Mouse (Mus musculus) embryonic facial prominence, embryonic 12.5 days (tissue): ENCODE measurements around the gene Ceacam18. TPM values are rescaled to one million over a fixed set of nuclear protein-coding genes. Genes with fewer than 3 reads are reported as not detected.
"Not testable (repeated sequence)": the region's sequence is repeated elsewhere in the genome, so short reads cannot be mapped to it uniquely, and the experiment has no call there.

Experiments used
- ATAC-seq: fragments of 200-750 bp; cut with Nextera tagmentation; 2 replicates; pipeline ENCODE4 v1.8.0; 2017; ENCODE audit not compliant: insufficient number of reproducible peaks, insufficient read depth, low FRiP score, low TSS enrichment
- H3K27ac ChIP-seq: fragments of 300-500 bp; sonication (generic); 2 replicates; pipeline ENCODE4 v1.5.1; 2016; ENCODE audit warnings: mild to moderate bottlenecking
- H3K27me3 ChIP-seq: fragments of 300-500 bp; sonication (generic); 2 replicates; pipeline ENCODE4 v1.6.1; 2016; ENCODE audit warnings: mild to moderate bottlenecking, moderate library complexity
- H3K36me3 ChIP-seq: fragments of 300-500 bp; sonication (generic); 2 replicates; pipeline ENCODE4 v1.6.1; 2016; ENCODE audit warnings: mild to moderate bottlenecking
- H3K4me1 ChIP-seq: fragments of 300-500 bp; sonication (generic); 2 replicates; pipeline ENCODE4 v1.6.1; 2016
- H3K4me2 ChIP-seq: fragments of 300-500 bp; sonication (generic); replicated peaks from 2 replicates; pipeline ENCODE4 v1.6.1; 2016; ENCODE audit warnings: mild to moderate bottlenecking, moderate library complexity
- H3K4me3 ChIP-seq: fragments of 300-500 bp; sonication (generic); 2 replicates; pipeline ENCODE4 v1.5.1; 2016; ENCODE audit warnings: mild to moderate bottlenecking
- H3K9ac ChIP-seq: fragments of 300-500 bp; sonication (generic); 2 replicates; pipeline ENCODE4 v1.6.1; 2016; ENCODE audit warnings: mild to moderate bottlenecking, moderate library complexity
- H3K9me3 ChIP-seq: fragments of 300-500 bp; sonication (generic); 2 replicates; pipeline ENCODE4 v1.6.1; 2016; ENCODE audit warnings: mild to moderate bottlenecking, moderate library complexity
- WGBS: fragments of 180-500 bp; shearing (Covaris S2); methylation state at CpG from one replicate; pipeline ENCODE4 v1.1.7; 2016; 5-methylcytosine and 5-hydroxymethylcytosine counted together
- polyA plus RNA-seq: library from polyadenylated mRNA; unstranded; fragments of >200 nt; fragmentation: Nextera tagmentation; extraction: Ambion mirVana; gene quantifications from 2 replicates; pipeline ENCODE4 v1.2.1, GENCODE M21; 2016

Gene Ceacam18
- polyA plus RNA-seq, 1 experiment from 2014 or later = not detected

DNA sequence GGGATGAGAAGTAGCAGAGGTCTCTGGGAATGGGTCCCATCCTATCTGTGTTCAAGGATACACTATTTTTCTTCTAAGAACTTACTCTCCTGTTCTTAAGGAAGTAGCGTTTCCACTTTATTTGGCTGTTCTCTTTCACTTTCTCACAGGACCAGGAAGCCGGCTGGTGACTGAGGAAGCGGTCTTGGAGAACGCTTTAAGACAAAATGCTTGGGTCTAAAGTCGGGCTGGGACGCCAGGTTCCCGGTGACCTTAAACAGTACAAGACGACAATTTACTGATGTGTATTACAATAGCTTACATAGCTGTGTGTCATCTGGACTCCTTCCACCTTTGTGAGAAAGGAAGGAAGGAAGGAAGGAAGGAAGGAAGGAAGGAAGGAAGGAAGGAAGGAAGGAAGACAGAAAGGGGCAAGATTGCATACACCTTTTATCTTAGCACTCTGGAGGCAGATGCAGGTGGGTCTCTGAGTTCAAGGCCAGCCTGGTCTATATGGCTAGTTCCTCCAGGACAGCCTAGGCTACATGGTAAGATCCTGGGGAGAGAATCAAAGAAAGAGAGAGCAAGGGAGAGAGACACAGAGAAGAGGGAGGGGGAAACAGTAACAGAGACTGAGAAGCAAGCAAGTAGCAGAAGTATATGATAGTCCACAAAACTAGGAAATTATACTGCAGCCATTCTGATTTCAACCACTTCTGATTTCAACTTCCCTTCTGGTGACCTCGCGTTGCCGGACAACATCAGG, 36.7 kb downstream of the Ceacam18 start:
- WGBS = 69% methylated on average over 11 of the region's 11 CpGs
- Histone ChIP-seq H3K9me3 (no peaks in the 10 kb centered on the region), H3K9ac (no peak overlapping the region; the same call in 1 of the 2 replicates), H3K27ac (no peak overlapping the region), H3K4me3 (peak overlapping the region; percentile 60), H3K4me2 (peak overlapping the region; percentile 67), H3K4me1 (peaks cover 6% of the 10 kb centered on the region; the same call in 1 of the 2 replicates), H3K36me3 (peaks cover 14% of the 10 kb centered on the region), H3K27me3 (no peaks in the 10 kb centered on the region)
- ATAC-seq = peak; percentile 12; the same call in 1 of the 2 replicates

DNA sequence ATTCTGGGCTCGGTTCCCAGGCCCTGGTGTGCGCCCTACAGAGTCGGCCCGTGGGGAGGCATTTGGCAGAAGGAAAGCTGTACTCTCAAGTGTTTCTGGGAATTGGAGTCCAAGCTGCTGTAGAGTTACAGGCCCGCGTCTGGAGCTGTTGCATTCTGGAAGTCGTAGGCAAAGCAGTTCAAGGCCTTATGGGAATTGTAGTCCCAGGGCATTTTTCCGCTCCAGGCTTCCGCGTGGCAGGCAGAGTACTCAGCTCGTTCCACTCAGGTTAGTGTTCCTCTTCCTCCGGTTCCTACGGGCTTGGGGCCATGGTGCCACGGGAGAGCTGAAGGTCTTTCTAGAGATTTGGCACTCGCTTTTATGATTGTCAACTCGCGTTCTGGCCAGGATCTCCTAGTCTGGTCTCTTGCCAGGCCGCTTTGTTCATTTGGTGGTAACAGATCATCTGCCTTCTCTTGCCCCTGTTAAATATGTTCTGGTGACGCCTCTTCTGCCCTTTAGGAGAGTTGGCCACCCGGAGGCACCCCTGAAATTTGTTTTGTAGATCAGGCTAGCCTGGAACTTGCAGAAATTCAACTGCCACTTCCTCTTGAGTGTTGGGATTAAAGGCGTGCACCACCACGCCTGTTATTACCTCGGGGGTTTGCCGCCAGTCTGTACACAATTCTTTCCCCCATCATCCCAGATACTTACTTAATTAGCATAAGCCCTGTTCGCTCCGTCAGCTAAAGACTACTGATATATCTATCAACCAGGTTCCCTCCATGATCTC, 37.5 kb downstream of the Ceacam18 start, which contains the start of gene Ctu1:
Ctu1 (plus strand) TSS at position 208 of the 772 bp plus-strand sequence.
- Histone ChIP-seq H3K9me3 (no peaks in the 10 kb centered on the region; the same call in 1 of the 2 replicates), H3K27ac (0 out of 2 replicates have a peak within 1 kb of the TSS, but pooled peaks have one; percentile 9), H3K4me2 (peak within 1 kb of the TSS; percentile 67), H3K36me3 (peaks cover 22% of the 10 kb centered on the region), H3K27me3 (no peaks in the 10 kb centered on the region), H3K4me3 (peak within 1 kb of the TSS; percentile 60), H3K9ac (peak within 1 kb of the TSS; percentile 63), H3K4me1 (peaks cover 6% of the 10 kb centered on the region; the same call in 1 of the 2 replicates)
- peak; percentile 95 for ATAC-seq
- WGBS = under 1% methylated on average over 26 of the region's 26 CpGs

DNA sequence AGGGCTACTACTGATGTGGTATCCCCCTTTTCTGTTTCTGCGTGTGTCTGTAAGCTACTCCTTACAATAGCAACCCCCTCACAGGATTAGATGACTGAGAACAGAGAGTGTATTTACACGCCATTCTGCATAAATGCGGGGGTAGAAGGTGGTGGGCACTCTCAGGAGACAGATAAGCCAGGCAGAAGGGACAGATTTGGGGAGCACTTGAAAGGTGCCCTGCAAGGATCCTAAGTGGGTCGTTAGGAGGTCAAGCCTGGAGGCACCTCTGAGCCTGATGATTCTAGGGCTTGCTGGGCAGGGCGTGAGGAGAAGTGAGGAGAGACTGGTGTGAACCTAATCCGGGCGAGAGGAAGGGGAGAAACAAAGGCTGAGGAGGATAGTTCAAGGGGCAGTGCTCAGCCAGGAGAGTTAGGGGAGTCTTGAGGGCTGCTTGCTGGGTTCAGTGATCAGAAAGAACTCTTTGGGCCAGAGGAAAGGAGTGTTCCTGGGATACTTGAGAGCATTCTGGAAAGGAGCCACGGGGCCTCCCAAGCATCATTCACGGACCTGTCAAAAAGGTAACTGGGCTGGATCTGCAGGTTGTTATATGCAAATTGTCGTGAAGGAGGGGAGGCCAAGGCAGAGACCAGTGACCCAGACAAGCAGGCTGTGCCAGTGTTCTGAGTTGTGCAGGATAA, 38.2 kb downstream of the Ceacam18 start:
- 11% methylated on average over 10 of the region's 10 CpGs for WGBS
- Histone ChIP-seq H3K27me3 (no peaks in the 10 kb centered on the region), H3K4me1 (peaks cover 6% of the 10 kb centered on the region; the same call in 1 of the 2 replicates), H3K4me3 (peak overlapping the region; percentile 60), H3K9ac (peak overlapping the region; percentile 63), H3K27ac (0 out of 2 replicates have a peak overlapping the region, but pooled peaks have one; percentile 9), H3K4me2 (peak overlapping the region; percentile 67), H3K9me3 (no peaks in the 10 kb centered on the region; the same call in 1 of the 2 replicates), H3K36me3 (peaks cover 29% of the 10 kb centered on the region)
- no peak for ATAC-seq

GRCm38 (mm10) chr7:43675091-43675490, 40.6 kb downstream of the Ceacam18 start:
- H3K9ac ChIP-seq = no peak overlapping the region
- peaks cover 6% of the 10 kb centered on the region; the same call in 1 of the 2 replicates for H3K4me1 ChIP-seq
- no peak overlapping the region for H3K27ac ChIP-seq
- no peaks in the 10 kb centered on the region; the same call in 1 of the 2 replicates for H3K9me3 ChIP-seq
- 92% methylated on average over 32 of the region's 32 CpGs for WGBS
- peaks cover 40% of the 10 kb centered on the region for H3K36me3 ChIP-seq
- ATAC-seq = no peak
- H3K4me2 ChIP-seq = no peak overlapping the region
- H3K27me3 ChIP-seq = no peaks in the 10 kb centered on the region
- H3K4me3 ChIP-seq = no peak overlapping the region

- Histone ChIP-seq H3K27ac (no peak overlapping the region), H3K4me1 (no peaks in the 10 kb centered on the region), H3K4me2 (no peak overlapping the region), H3K4me3 (no peak overlapping the region), H3K36me3 (peaks cover 40% of the 10 kb centered on the region), H3K9me3 (no peaks in the 10 kb centered on the region; the same call in 1 of the 2 replicates), H3K9ac (no peak overlapping the region), H3K27me3 (peaks cover 3% of the 10 kb centered on the region; the same call in 1 of the 2 replicates)
- ATAC-seq = no peak
These were observed 44.0 kb downstream of the Ceacam18 start for GRCm38 (mm10) chr7:43678517-43678916.

DNA sequence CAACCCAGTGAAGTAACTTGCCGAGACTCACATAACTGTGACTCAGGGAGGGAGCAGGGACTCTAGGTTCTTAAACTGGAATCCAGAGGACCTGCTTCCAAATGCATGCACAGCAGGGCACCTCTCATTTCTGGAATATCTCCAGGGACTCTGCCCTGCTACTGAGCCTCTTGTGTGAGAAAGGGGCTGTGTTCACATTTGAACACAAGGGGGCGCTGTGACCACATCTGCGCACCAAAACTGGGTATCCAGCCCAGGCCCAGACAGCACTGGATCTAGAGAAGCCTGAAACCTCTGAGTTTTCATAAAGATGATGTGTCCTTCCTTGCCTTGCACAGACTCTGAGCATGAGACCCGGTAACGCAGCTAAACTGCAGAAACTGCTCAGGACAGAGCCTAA, 46.5 kb downstream of the Ceacam18 start:
- WGBS = 17% methylated on average over 5 of the region's 5 CpGs
- peaks cover 3% of the 10 kb centered on the region; the same call in 1 of the 2 replicates for H3K27me3 ChIP-seq
- no peak overlapping the region for H3K4me3 ChIP-seq
- ATAC-seq = no peak
- H3K4me2 ChIP-seq = no peak overlapping the region
- no peaks in the 10 kb centered on the region for H3K4me1 ChIP-seq
- H3K27ac ChIP-seq = no peak overlapping the region
- H3K9me3 ChIP-seq = no peaks in the 10 kb centered on the region; the same call in 1 of the 2 replicates
- H3K36me3 ChIP-seq = peaks cover 28% of the 10 kb centered on the region
- no peak overlapping the region for H3K9ac ChIP-seq

GRCm38 (mm10) chr7:43682511-43682910, 48.0 kb downstream of the Ceacam18 start:
- not testable (repeated sequence) for H3K27ac ChIP-seq, H3K27me3 ChIP-seq, H3K9me3 ChIP-seq, ATAC-seq, H3K4me2 ChIP-seq, H3K4me1 ChIP-seq, H3K9ac ChIP-seq, H3K4me3 ChIP-seq
- H3K36me3 ChIP-seq = peaks cover 13% of the 10 kb centered on the region
- WGBS = 11% methylated on average over 1 of the region's 1 CpGs

- no peak overlapping the region for H3K4me2 ChIP-seq
- H3K4me3 ChIP-seq = no peak overlapping the region
- no peak overlapping the region for H3K9ac ChIP-seq
- H3K27ac ChIP-seq = no peak overlapping the region
- no peaks in the 10 kb centered on the region for H3K36me3 ChIP-seq
- no peaks in the 10 kb centered on the region for H3K9me3 ChIP-seq
- H3K27me3 ChIP-seq = peaks cover 3% of the 10 kb centered on the region; the same call in 1 of the 2 replicates
- WGBS = 70% methylated on average over 7 of the region's 7 CpGs
- H3K4me1 ChIP-seq = no peaks in the 10 kb centered on the region
- ATAC-seq = no peak
These were observed 50.6 kb downstream of the Ceacam18 start for GRCm38 (mm10) chr7:43685088-43685487.

DNA sequence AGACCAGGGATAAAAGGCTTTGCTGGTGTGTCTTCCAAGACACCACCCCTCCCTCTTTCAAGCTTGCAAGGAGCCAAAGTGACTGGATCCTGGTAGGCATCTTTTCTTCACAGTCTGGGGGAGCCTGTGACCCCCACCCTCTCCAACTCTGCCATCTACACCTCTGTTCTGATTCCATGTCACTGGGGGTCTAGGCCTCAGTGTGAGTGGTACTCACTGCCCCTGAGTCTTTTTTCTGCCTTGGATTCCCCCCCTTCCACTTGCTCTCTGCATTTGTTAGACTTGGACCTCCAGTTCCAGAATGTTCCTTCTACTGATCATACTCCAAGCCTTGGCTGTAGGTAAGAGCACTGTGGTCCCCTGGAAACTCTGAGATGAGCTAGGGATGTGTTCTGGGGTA, 55.6 kb downstream of the Ceacam18 start, which contains the start of gene Klk14:
Klk14 (plus strand) TSS at position 301 of the 400 bp plus-strand sequence.
- no peaks in the 10 kb centered on the region for H3K4me1 ChIP-seq
- no peaks in the 10 kb centered on the region for H3K9me3 ChIP-seq
- no peak within 1 kb of the TSS for H3K4me3 ChIP-seq
- no peak for ATAC-seq
- H3K4me2 ChIP-seq = no peak within 1 kb of the TSS
- no peak within 1 kb of the TSS for H3K27ac ChIP-seq
- no peak within 1 kb of the TSS for H3K9ac ChIP-seq
- no peaks in the 10 kb centered on the region for H3K27me3 ChIP-seq
- H3K36me3 ChIP-seq = no peaks in the 10 kb centered on the region
